Mouse (Mus musculus) embryo, embryonic 10.5 days (tissue): ENCODE data around the gene Anapc2.

Experiments
- DNase-seq: peaks from one replicate; pipeline ENCODE4 v3.0.0-alpha.2; 2015; ENCODE audit warnings: low spot score

Anapc2 gene

DNA sequence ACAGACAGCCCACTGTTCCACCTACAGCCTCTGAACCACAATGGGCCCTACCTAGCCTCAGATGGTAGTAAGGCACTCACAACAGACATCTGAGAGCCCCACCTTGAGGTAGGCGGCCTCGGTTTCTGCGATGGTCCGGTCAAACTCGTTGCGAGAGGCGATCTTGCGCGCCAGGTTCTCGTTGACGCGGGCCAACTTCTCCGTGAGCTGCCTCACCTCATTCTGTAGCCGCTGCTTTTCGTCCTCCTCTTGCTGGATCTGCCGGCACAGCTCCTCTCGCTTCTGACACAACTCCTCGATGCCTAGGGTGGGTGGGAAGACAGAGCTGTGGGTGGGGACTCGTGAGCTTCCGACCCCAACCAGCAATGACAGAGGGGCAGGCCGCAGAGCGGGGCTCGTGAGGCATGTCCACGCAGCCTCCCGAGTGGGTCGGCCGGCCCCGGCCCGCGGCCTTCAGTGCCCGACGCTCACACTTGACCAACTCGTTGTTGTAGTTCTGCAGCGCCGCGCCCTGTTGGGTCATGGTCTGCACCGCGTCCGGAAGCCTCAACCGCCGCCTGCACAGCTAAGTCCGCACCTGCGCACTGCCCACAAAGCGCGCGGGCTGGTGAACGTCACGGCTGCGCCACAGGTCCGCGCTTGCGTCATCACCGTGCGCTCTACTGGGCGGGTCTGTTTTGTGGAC lies at the start of gene Anapc2, which contains the start of gene Ssna1:
Gene Anapc2 (plus strand): TSS at position 652 of the 685 bp plus-strand sequence.
Gene Ssna1 (minus strand): TSS at position 612 of the 685 bp plus-strand sequence.
- peak; percentile 98 for DNase-seq

DNA sequence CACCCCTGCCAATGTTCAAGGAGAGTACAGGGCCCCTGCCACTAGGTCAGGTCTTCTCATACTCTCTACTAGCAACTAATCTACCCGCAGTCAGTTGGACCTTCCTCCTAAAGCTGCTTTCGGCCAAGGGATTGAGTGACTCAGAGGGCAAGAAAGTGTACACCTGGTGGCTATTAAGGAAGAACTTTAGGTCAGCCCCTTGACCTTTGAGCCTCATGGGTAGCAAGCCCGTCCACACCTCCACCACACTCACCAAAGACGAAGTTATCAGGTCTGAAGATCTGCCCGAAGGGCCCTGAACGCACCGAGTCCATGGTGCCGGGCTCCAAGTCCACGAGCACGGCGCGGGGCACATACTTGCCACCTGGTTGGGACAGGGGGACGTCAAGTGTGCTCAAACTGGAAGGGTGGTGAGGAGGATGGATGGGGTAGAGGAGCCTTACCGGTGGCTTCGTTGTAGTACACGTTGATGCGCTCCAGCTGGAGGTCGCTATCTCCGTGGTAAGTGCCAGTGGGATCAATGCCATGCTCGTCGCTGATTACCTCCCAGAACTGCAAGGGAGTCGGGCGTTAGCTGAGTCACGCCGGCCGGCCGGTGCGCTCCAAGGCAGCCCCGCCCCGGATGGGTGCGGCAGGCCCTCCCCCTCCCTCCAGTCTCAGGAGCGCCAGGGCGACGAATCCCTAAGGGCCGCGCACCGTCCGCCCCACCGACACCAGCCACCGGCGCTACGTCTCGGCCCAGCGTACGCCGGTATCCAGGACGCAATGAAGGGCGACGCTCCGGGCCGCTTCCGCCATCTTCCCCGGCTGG lies 48.4 kb upstream of the Anapc2 start:
- peak; percentile 28 for DNase-seq

DNA sequence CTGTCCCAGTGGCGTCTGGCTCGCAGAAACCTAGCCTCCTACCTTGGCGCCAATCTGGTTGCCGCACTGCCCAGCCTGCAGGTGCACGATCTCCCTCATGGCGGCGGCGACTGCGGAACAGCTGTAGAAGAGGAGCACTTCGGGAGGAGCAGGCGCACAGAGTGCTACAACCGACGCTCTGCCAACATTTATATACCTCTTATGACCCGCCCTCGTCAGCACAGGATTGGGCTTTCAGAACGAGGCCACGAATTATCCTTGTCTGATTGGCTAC lies 47.8 kb upstream of the Anapc2 start, which contains the start of gene Tubb4b:
Gene Tubb4b (minus strand): TSS at position 211 of the 274 bp plus-strand sequence.
- no peak for DNase-seq

DNA sequence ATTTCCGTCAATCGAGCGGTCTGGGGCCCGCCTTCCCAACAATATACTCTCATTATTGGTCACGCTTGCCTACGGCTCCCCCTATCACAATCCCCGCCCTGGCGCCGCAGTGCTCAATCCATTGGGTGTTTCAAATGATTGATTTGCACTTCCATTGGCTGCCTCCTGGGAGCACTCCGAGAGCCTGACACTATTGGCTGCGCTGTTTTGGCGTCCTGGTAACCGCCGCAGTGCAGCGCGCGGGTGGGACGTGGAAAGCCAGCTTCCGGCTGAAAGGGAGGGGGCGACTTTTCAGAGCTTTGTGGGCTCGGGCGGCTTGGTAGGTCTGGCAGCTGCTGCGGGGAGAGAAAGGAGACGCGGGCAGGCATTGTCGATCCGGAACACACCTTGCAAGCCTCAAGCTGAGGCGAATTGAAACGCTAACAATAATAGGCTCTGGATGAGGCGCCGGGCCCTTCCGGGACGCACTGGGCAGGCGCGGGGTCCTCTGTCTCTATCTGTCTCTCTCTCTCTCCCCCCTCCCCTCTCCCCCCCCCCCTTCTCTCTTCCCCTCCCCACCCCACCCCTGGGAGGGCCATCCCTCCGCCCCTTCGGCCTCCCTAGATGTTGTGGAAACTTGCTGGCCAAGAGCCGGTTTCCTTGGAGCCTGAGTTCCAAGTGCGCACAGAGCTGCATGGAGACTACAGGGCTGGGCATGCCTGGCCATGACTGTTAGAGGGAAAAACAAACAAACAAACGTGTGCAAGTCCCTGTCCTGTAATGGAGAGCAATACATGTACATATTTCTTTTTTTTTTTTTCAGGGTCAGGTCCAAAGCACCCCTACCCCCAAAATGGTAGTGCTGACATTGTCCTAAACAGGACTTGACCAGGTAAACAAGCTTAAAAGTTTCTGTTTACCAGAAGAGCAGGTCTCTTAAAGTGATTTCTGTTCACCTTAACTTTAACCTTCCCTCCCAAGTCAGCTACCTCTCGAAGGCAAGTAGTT lies 47.2 kb upstream of the Anapc2 start:
- DNase-seq = peak; percentile 100

DNA sequence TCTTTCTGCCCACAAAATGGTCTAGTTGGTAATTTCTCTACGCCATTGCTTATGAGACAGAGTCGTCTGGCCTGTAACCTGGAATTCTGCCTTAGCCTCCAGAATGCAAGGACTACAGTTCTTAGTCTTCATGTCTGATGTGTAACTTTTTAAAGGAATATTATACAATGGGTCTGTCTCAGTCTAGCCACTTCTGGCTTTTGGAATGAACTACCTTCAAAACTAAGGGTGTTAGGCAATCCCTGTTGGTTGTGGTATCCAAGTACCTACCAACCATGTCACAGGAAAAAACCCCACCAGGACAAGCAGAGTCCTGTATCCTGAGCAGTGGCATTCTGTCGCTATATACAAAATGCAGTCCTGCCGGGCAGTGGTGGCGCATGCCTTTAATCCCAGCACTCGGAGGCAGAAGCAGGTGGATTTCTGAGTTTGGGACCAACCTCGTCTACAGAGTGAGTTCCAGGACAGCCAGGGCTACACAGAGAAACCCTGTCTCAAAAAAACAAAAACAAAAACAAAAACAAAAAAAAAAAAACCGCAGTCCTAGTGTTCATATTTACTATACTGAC lies 46.4 kb upstream of the Anapc2 start:
- DNase-seq = no peak

DNA sequence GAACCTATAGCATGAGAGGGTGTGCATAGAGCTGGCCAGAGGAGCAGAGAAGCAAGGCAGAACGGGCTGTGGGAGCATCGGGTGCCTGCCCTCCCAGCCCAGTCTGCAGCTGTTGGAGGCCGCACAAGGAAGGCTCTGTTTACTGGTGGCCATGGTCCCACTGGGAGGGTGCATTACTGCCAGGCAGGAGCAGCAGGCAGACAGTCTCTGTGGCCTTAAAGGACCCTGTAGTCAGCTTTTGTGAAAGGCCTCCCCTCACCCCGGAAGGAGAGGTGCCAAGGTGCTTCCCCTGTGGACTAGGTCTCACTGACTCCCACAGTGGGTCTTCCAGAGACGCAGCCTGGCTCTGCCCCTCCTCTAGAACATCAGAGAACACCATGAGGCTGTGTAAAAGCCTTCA lies 45.4 kb upstream of the Anapc2 start:
- DNase-seq = no peak

DNA sequence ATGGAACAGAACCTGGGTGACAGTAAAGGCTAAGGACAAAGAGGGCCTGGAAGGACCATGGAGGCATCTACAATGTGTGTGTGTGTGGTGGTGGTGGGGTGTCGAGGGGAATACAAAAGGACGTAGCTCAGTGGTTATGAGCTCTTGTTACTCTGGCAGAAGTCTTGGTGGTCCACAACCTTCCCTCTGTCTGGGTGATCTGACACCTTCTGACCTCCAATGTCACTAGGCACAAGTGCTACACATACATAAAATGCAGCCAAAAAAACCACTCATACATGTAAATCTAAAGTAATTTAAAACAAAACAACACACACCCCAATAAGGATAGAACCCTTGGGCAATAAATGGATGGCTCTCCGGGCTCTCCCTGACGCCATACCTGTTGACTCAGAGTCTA lies 44.9 kb upstream of the Anapc2 start:
- no peak for DNase-seq

DNA sequence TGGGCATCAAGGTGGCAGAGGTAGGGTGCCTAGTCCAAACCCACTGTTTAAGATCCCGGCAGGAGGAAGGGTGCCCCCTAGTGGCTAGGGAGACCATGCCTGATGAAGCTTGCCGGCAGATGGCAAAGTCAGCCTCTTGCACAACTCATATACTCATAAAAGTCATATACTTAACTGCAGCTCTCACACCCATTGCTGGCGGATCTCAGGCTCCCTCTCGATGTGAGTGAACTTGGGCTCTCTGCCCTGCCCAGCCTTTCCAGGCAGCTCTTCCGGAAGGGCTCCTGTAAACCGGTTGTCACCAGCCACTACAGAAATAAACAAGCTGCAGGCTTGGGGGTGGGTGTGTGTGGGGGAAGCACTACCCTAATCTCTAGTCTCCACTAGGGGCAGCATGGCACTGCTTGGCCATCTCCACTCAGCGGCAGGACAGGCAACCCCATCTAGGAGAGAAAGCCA lies 43.8 kb upstream of the Anapc2 start:
- peak; percentile 92 for DNase-seq

DNA sequence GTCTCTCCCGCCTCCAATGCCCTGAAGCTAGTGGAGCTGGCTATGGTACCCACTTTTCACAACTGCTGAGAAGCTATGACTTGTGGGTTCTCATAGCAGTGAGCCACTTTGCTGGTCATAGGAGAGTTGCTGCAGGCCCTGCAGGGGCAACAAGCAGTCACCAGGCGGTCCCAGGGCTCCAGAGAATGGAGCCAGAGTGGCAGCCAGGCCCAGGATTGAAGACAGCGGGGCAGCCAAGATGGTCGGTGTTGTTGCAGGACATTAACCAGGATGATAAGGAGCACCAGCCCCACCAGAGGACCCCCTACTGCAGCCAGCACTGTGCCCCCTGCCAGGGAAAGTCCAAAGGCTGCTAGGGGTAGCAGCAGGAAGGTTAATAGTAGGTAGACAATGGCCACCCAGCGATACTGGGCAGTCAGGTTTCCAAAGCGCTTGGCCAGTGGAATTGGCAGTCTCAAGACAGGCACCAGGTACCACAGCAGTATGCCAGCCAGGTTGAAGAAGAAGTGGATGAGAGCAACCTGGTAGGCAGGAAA lies 43.2 kb upstream of the Anapc2 start:
- no peak for DNase-seq

DNA sequence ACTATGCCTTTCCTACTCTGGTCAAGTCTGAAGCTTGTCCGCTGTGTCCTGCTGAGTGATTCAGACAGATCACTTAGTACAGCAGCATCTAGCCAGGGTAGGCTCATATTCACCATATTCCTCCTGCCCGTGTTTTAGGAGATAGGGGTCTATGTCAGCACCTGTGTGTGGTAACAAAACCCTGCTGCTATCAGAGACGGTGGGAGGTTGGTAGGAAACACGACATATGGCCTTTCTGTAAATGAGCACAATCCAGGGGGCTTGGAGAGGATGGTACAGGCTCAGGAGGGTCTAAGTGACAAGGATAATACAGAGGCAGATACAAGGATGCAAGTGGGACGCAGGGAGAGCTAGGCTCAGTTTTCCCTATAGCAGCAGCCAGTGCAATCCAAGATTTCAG lies 42.7 kb upstream of the Anapc2 start:
- DNase-seq = no peak

DNA sequence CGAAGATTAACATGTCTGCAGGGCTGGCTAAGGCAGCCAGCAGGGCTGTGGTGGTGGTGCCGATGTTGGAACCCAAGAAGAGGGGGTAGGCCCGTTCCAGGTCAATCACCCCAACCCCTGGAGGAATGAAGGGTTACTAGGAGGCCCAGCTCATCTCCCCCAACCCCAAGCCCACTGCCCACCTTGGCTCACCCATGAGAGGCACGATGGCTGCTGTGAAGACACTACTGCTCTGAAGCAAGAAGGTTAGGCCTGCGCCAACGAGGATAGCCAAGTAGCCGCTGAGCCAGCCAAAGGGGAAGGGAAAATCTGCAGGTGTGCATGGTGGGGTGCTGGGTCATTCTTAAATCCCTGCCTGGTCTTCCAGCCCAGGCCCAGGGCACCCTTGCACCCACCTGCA lies 41.7 kb upstream of the Anapc2 start:
- DNase-seq = no peak

DNA sequence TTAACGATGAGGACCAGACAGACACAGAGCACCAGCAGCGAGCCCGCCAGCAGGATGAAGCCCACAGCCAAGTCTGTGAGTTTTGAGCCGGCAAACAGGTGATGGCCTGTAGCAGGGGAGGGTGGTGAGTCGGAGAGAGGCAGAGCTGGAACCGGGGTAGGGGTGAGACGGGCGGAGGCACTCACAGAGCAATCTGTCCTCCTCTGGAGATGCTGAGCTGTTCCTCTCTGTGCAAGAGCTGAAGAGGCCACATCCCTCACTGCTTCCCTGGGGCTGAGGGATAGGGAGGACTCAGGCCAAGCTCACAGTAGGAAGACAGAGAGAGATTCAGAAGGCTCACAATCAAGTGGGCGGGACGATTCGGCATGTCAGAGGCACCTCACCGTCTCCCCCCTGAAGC lies 41.2 kb upstream of the Anapc2 start:
- DNase-seq = no peak

DNA sequence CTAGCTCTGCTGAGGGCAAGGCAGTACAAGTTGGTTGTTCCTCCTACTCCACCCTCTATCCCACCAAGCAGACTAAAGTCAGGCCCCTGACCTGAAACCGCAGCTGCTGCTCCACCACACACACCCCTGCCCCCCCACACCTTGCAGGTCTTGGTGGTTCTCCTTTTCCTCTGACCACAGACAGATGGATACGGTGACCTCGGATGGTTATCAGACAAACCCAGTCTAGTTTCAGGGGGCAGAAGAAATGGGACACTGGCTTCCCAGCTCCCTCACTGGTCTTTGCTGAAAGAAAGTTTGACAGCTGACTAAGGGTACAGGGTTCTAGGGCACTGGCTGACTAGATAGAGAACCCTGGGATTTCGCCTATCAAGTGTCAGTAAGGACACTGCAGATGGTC lies 38.9 kb upstream of the Anapc2 start:
- no peak for DNase-seq

DNA sequence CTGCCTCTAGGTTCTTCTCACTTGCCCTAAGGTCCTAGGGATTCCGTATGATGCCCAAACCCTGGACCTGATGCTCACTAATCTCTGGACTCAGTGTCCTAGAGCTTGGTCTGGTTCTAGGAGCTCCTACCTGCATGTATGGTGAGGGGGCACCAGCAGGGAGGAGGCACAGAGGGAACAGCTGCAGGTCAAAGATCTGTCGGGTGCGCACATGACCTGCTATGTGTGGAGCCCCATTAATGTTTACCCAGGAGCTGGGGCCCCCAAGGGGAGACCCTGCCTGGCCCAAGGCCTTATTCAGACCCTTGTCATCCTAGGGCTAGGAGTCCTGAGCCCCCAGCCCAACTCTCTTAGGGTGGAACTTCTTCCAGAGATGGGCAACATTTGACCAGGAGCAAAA lies 38.2 kb upstream of the Anapc2 start, which contains the start of gene Slc34a3:
Gene Slc34a3 (minus strand): TSS at position 315 of the 400 bp plus-strand sequence.
- no peak for DNase-seq

DNA sequence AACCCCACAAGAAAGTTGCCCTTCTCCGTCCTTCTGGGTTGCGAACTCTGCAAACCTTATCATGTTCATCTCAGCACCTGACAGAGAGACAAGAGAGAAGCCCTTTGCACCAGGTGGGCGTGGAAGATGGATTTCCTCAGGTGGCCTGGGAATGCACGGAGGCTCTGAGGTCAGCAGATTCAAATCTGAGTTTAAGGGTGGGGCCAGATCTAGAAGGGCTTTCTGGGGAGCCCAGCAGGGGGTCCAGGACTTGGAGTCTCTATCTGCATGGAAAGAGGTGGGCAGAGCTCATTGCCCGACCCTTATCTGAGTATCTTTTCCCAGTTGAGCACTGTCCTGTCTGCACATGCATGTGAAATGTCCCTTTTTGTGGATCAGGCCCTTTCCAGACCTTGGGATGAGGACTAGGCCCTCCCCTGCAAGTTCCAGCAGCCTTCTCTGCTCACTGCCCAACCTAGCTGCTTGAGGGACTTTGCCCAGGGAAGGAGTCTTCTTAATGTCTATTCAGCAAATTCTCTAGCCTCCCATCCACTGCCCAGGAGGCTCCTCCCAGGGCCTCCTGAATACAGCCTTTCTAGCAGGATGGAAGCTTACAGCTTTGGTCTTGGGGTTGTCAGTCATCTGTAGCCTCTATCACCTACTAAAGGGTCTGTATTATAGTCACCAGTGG lies 37.6 kb upstream of the Anapc2 start:
- no peak for DNase-seq

DNA sequence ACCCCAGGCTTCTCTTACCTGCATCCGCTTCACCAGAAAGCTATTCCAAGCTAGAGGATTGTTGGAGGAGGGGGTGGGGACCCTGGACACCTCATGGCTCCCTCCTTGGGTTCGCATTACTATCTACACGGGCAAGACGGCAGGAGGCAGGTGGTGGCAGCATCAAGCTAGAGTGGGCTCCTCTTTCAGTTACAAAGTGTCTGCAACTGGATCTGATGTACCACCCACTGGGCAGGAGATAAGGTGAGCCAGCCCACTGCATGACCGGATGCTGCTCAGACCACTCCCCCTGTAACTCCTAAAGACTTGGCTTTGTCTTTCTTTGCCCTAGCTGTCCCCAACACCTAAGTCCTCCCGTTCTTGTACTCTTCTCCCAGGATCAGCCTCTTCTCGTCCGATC lies 35.7 kb upstream of the Anapc2 start, which contains the start of gene Rnf224:
Gene Rnf224 (minus strand): TSS at position 174 of the 400 bp plus-strand sequence.
- DNase-seq = no peak

DNA sequence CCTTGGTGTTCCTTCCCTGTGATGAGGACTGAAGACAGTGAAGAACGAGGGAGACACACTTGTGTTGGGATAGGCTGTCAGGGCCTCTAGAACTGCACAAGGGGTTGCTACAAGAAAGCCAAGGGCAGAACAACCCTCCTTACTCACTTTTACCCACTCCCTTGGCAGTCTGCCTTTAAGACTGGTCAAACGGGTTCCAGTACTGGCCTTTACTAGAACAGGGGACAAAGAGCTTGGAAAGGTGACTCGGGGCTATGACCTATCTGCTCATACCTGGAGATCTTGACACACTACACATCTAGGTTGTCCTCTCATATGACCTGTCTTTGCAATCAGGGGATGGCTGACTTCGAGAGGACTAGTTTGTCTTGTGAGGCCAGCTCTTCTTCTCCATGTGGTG lies 34.8 kb upstream of the Anapc2 start:
- DNase-seq = no peak

DNA sequence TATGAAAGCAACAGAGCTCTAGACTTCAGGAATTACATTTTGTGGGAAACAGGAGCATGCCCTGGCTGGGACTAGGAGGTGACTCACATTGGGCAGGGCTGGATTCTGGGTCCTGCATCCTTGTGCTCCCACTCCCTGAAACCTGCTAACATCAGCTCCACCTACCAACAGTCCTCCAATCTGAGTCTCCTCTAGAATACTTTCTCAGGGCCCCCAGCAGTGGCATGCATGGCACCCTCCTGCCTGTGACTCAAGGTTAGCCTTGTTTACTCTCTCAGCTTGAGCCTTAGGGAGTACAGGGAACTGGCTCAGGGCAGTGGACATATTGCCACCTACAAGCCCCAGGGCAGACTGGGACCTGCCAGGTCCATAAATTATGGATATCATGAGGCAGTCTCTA lies 34.2 kb upstream of the Anapc2 start:
- DNase-seq = no peak

DNA sequence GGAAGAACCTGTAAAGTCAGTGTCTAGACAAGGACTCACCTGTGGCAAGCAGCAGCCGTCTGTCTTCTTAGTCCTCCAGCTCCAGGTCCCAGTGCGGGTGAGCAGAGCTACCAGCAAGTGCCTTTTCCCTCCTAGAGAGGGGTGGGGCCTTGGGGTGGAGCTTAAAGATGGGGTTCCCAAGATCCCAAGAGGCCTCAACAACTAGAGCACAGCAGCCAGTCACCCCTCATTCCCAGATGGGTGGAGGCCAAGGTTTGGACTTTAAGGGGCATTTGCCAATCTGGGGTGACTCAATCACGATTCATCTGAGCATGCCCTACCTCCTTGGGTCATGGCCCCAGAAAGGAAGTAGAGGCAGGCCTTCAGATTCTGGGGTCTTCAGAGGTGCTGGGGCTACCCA lies 32.5 kb upstream of the Anapc2 start:
- DNase-seq = no peak

DNA sequence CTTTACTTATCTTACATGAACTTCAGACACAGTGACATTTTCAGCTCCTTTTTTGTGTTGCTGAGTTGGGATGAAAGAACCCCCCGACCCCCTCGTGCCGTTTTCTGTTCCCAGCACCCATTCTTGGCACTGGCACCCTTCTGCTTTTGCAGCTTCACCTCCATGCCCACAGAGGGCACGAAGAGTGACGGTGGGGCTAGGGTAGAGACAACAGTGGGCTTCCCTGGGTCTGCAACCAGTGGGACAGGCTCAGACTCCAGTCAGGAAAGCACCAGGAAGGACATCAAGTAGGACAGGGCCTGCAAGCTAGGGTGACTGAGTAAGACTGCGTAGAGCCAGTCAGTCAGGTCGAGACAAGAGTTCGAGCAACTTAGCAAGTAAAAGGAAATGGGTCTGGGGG lies 32.0 kb upstream of the Anapc2 start:
- DNase-seq = no peak
